Mouse (Mus musculus) kidney, postnatal 0 days (tissue): ENCODE data around the gene Tpk1. TPM values are rescaled to one million over a fixed set of nuclear protein-coding genes. Genes with fewer than 3 reads are reported as not detected.

Experiments used
- ATAC-seq: fragments of 200-750 bp; cut with Nextera tagmentation; replicated peaks from 2 replicates; pipeline ENCODE4 v1.8.0; 2017; ENCODE audit warnings: low read depth, moderate number of reproducible peaks, moderate TSS enrichment, moderate library complexity; ENCODE audit not compliant: low FRiP score
- DNase-seq: peaks from one replicate; pipeline ENCODE4 v3.0.0-alpha.2; 2016; ENCODE audit warnings: low spot score
- H3K27ac ChIP-seq: fragments of 300-500 bp; sonication (generic); 2 replicates; pipeline ENCODE4 v1.5.1; 2014; ENCODE audit warnings: mild to moderate bottlenecking
- H3K27me3 ChIP-seq: fragments of 300-500 bp; sonication (generic); 2 replicates; pipeline ENCODE4 v1.6.1; 2014; ENCODE audit warnings: low read length, mixed read lengths; ENCODE audit not compliant: insufficient read depth
- H3K36me3 ChIP-seq: fragments of 300-500 bp; sonication (generic); 2 replicates; pipeline ENCODE4 v1.6.1; 2014; ENCODE audit warnings: low read length, mixed read lengths; ENCODE audit not compliant: insufficient read depth
- H3K4me1 ChIP-seq: fragments of 300-500 bp; sonication (generic); replicated peaks from 2 replicates; pipeline ENCODE4 v1.6.1; 2014; ENCODE audit warnings: antibody characterized with exemption, low read length, mixed read lengths; ENCODE audit not compliant: insufficient read depth
- H3K4me2 ChIP-seq: fragments of 300-500 bp; sonication (generic); 2 replicates; pipeline ENCODE4 v1.6.1; 2014; ENCODE audit warnings: mild to moderate bottlenecking, low read length, moderate library complexity, mixed read lengths
- H3K4me3 ChIP-seq: fragments of 300-500 bp; sonication (generic); replicated peaks from 2 replicates; pipeline ENCODE4 v1.5.1; 2014; ENCODE audit warnings: low read depth, low read length
- H3K9ac ChIP-seq: fragments of 300-500 bp; sonication (generic); 2 replicates; pipeline ENCODE4 v1.6.1; 2014; ENCODE audit warnings: low read depth, low read length
- H3K9me3 ChIP-seq: fragments of 300-500 bp; sonication (generic); replicated peaks from 2 replicates; pipeline ENCODE4 v1.6.1; 2016; ENCODE audit warnings: low read length, inconsistent platforms, mixed read lengths
- CTCF ChIP-seq: IDR thresholded peaks from 2 replicates; pipeline ENCODE4 v1.5.1; 2016; ENCODE audit warnings: antibody characterized with exemption, low read depth, mild to moderate bottlenecking, moderate library complexity
- whole genome bisulfite sequencing: fragments of 180-500 bp; shearing (Covaris S2); extraction: QIAGEN DNeasy Blood & Tissue Kit; methylation state at CpG from one replicate; pipeline ENCODE4 v1.1.7; 2014; 5-methylcytosine and 5-hydroxymethylcytosine counted together
- polyA plus RNA-seq: library from polyadenylated mRNA; unstranded; fragments of >200 nt; fragmentation: Nextera tagmentation; extraction: Ambion mirVana; gene quantifications from 2 replicates; pipeline ENCODE4 v1.2.1, GENCODE M21; 2015

Gene Tpk1
- polyA plus RNA-seq, 1 experiment from 2014 or later, result 29.5 TPM

DNA sequence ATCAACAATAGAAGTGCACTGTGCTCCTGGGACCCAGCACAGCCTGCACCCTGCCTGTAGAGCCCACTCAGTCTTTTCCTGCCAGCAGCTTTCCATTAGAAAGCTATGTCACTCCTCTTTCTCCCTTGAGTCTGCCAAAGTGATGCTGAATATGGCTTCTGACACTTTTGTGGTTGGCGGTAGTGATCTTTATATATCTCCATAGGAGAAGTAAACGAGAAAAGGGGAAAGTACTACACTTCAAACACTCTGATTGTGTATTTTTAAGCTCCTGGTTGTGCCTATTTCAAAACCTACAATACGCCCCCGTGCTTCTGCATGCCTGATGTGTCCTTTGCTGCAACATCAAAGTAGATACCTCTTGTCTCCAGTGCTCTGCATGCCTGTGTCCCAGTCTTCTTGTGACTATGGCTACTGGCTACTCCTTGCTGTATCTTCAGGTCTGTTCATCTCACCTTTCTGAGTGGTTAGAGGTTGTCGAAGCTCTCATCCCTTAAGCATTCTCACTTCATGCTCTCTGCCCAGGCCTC, 302.7 kb downstream of the Tpk1 start:
- Histone ChIP-seq H3K4me2 (no peak overlapping the region), H3K27ac (no peak overlapping the region), H3K4me3 (no peak overlapping the region), H3K9me3 (no peaks in the 10 kb centered on the region), H3K9ac (no peak overlapping the region), H3K27me3 (no peaks in the 10 kb centered on the region), H3K36me3 (no peaks in the 10 kb centered on the region), H3K4me1 (no peaks in the 10 kb centered on the region)
- DNase-seq (no peak), ATAC-seq (no peak)
- TF ChIP-seq CTCF, result no peak
- 82% methylated on average over 5 of the region's 5 CpGs for WGBS

- Histone ChIP-seq H3K27ac (no peak overlapping the region), H3K4me1 (no peaks in the 10 kb centered on the region), H3K4me2 (no peak overlapping the region), H3K36me3 (no peaks in the 10 kb centered on the region), H3K4me3 (no peak overlapping the region), H3K9me3 (no peaks in the 10 kb centered on the region), H3K9ac (no peak overlapping the region), H3K27me3 (no peaks in the 10 kb centered on the region)
- WGBS, result 54% methylated on average over 5 of the region's 5 CpGs
- ATAC-seq (no peak), DNase-seq (no peak)
- TF ChIP-seq CTCF, result no peak
Measured at GRCm38 (mm10) chr6:43361248-43361647, 304.8 kb downstream of the Tpk1 start.

GRCm38 (mm10) chr6:43360214-43360613, 305.9 kb downstream of the Tpk1 start:
- DNase-seq, result no peak

DNA sequence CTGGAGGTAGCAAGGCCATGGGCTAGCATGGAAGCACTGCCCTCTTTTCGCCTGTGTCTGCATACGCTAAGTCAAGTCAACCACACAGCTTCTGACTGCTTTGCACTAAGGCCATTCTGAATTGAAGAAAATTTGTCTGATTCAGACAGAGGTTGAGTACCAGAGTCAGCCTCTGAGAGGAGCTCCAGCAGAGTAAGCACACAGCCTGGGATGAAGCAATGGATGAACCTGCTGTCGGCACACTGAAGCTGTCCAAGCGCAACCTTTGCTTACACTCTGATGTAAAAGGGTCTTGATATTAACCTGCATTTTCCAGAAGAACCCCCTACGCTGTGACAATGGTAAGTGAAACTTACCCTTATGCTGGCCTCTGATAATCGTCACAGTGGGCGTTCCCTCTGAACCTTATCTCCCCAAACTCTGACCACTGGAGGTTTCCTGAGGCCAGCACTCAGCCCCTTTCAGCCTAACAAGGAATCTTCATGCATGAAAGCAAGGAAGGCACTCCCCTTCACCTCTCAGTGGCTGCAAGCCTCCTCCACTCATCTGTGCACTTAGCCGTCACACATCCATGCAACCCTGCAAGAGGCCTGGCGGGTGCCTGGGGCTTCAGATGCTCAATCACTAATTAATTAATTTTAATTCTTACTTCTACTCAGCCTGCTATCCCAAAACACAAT, 311.4 kb downstream of the Tpk1 start:
- no peaks in the 10 kb centered on the region for H3K27me3 ChIP-seq
- TF ChIP-seq CTCF, result peak; percentile 24; the same call in 1 of the 2 replicates
- ATAC-seq (peak; percentile 78; the same call in 1 of the 2 replicates), DNase-seq (peak; percentile 52)
- H3K4me3 ChIP-seq, result no peak overlapping the region
- no peak overlapping the region for H3K9ac ChIP-seq
- WGBS, result 55% methylated on average over 9 of the region's 9 CpGs
- H3K4me2 ChIP-seq, result no peak overlapping the region
- H3K27ac ChIP-seq, result no peak overlapping the region
- no peaks in the 10 kb centered on the region for H3K9me3 ChIP-seq
- H3K36me3 ChIP-seq, result no peaks in the 10 kb centered on the region
- H3K4me1 ChIP-seq, result no peaks in the 10 kb centered on the region

More at GRCm38 (mm10) chr6:43360214-43360613, 305.9 kb downstream of the Tpk1 start:
- H3K27me3 ChIP-seq, result no peaks in the 10 kb centered on the region
- H3K9ac ChIP-seq, result no peak overlapping the region
- H3K27ac ChIP-seq, result no peak overlapping the region
- TF ChIP-seq CTCF, result no peak
- H3K4me1 ChIP-seq, result no peaks in the 10 kb centered on the region
- no peaks in the 10 kb centered on the region for H3K9me3 ChIP-seq
- H3K4me2 ChIP-seq, result no peak overlapping the region
- 83% methylated on average over 3 of the region's 3 CpGs for WGBS
- H3K4me3 ChIP-seq, result no peak overlapping the region
- ATAC-seq, result no peak
- H3K36me3 ChIP-seq, result no peaks in the 10 kb centered on the region

- Histone ChIP-seq H3K4me3 (no peak overlapping the region), H3K4me2 (no peak overlapping the region), H3K9me3 (no peaks in the 10 kb centered on the region), H3K27me3 (no peaks in the 10 kb centered on the region), H3K9ac (no peak overlapping the region), H3K36me3 (no peaks in the 10 kb centered on the region), H3K27ac (no peak overlapping the region), H3K4me1 (no peaks in the 10 kb centered on the region)
- TF ChIP-seq CTCF, result no peak
- ATAC-seq (no peak), DNase-seq (no peak)
- WGBS, result 92% methylated on average over 4 of the region's 4 CpGs
Measured at GRCm38 (mm10) chr6:43353446-43353845, 312.6 kb downstream of the Tpk1 start.

GRCm38 (mm10) chr6:43349083-43349482, 317.0 kb downstream of the Tpk1 start:
- Histone ChIP-seq H3K36me3 (no peaks in the 10 kb centered on the region), H3K27me3 (no peaks in the 10 kb centered on the region), H3K4me3 (no peak overlapping the region), H3K9ac (no peak overlapping the region), H3K4me2 (no peak overlapping the region), H3K27ac (no peak overlapping the region), H3K9me3 (no peaks in the 10 kb centered on the region), H3K4me1 (no peaks in the 10 kb centered on the region)
- 66% methylated on average over 4 of the region's 4 CpGs for WGBS
- DNase-seq, result no peak
- ATAC-seq, result no peak
- no peak for TF ChIP-seq CTCF

DNA sequence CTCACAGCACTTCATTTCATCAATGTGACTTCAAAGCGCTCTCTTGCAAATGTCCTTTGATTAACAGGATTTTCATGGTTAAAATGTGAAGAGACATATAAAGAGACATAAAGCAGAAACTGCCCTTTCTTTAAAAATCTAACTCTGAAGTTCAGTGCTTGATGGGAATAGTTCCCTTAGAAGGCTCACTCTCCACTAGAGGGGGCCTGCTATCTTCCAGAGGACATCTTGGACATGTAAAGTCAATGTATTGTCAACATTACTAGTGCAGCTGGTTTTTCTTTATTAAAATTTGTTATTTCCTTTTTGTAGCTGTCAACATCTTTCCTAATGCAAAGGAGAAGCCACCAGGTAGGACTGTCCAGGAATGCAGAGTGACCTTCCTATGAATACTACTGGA, 318.4 kb downstream of the Tpk1 start:
- Histone ChIP-seq H3K27ac (no peak overlapping the region), H3K36me3 (no peaks in the 10 kb centered on the region), H3K9me3 (no peaks in the 10 kb centered on the region), H3K27me3 (no peaks in the 10 kb centered on the region), H3K4me1 (no peaks in the 10 kb centered on the region), H3K4me3 (no peak overlapping the region), H3K4me2 (no peak overlapping the region), H3K9ac (no peak overlapping the region)
- WGBS, result 96% methylated on average over 1 of the region's 1 CpGs
- no peak for ATAC-seq
- peak; percentile 60 for TF ChIP-seq CTCF
- DNase-seq, result peak; percentile 44
